ENCODE assay signal across 7 mouse cellular contexts in genomic region chr19:6427653-6428434, GRCm38 (mm10). TPM values are rescaled to one million over a fixed set of nuclear protein-coding genes. Genes with fewer than 3 reads are reported as not detected.
DNase-seq lines count a peak whose midpoint lies in the region; ATAC-seq and TF ChIP-seq lines count a peak whose summit lies in the region.

No protein-coding gene starts in this region.

- H3K27ac ChIP-seq in forebrain, embryonic 11.5 days (ENCODE audit: low read depth, low read length): no peak overlapping the region
- no peak overlapping the region for H3K27ac ChIP-seq in kidney, postnatal 0 days
- H3K27ac ChIP-seq in midbrain, embryonic 10.5 days (replicated peaks): peak overlapping the region; percentile 28; the same call in 1 of the 2 replicates

- H3K27me3 ChIP-seq in megakaryocyte, embryonic 14.5 days (replicated peaks): peaks cover 93% of the 10 kb centered on the region
- peaks cover 36% of the 10 kb centered on the region for H3K27me3 ChIP-seq in forebrain, embryonic 11.5 days (ENCODE audit: control insufficient read depth, insufficient read depth, low read length)
- H3K27me3 ChIP-seq in kidney, postnatal 0 days (ENCODE audit: insufficient read depth, low read length): peaks cover 46% of the 10 kb centered on the region
- peaks cover 91% of the 10 kb centered on the region for H3K27me3 ChIP-seq in midbrain, embryonic 10.5 days (ENCODE audit: low read depth, poor library complexity, severe bottlenecking)

- H3K4me1 ChIP-seq in megakaryocyte, embryonic 14.5 days: peaks cover 21% of the 10 kb centered on the region
- peaks cover 28% of the 10 kb centered on the region for H3K4me1 ChIP-seq in forebrain, embryonic 11.5 days (replicated peaks; ENCODE audit: control insufficient read depth, insufficient read depth, low read length)
- peaks cover 12% of the 10 kb centered on the region for H3K4me1 ChIP-seq in kidney, postnatal 0 days (replicated peaks; ENCODE audit: insufficient read depth, low read length)
- H3K4me1 ChIP-seq in midbrain, embryonic 10.5 days: peaks cover 50% of the 10 kb centered on the region

- H3K36me3 ChIP-seq in megakaryocyte, embryonic 14.5 days (replicated peaks; ENCODE audit: low read length): no peaks in the 10 kb centered on the region
- H3K36me3 ChIP-seq in forebrain, embryonic 11.5 days (ENCODE audit: control insufficient read depth, insufficient read depth, low read length): no peaks in the 10 kb centered on the region
- H3K36me3 ChIP-seq in kidney, postnatal 0 days (ENCODE audit: insufficient read depth, low read length): no peaks in the 10 kb centered on the region
- no peaks in the 10 kb centered on the region for H3K36me3 ChIP-seq in midbrain, embryonic 10.5 days

- intact Hi-C loops in left cerebral cortex, postnatal 36 days (cut with DNase I): no loop called here

- H3K4me3 ChIP-seq in megakaryocyte, embryonic 14.5 days (replicated peaks): peak overlapping the region; percentile 38
- H3K4me3 ChIP-seq in forebrain, embryonic 11.5 days (ENCODE audit: low read depth, low read length): peak overlapping the region; percentile 30
- peak overlapping the region; percentile 29 for H3K4me3 ChIP-seq in kidney, postnatal 0 days (replicated peaks; ENCODE audit: low read depth, low read length)
- peak overlapping the region; percentile 56 for H3K4me3 ChIP-seq in midbrain, embryonic 10.5 days

- H3K9ac ChIP-seq in forebrain, embryonic 11.5 days (ENCODE audit: low read length): no peak overlapping the region; the same call in 1 of the 2 replicates
- no peak overlapping the region for H3K9ac ChIP-seq in kidney, postnatal 0 days (ENCODE audit: low read depth, low read length)

- TF ChIP-seq CTCF in kidney, postnatal 0 days (IDR thresholded peaks at IDR 0.05; ENCODE audit: low read depth): no peak

- ATAC-seq in megakaryocyte, adult 5-6 weeks (ENCODE audit: poor library complexity, severe bottlenecking): no peak
- peak; percentile 26 for ATAC-seq in forebrain, embryonic 11.5 days (replicated peaks; ENCODE audit: low FRiP score)
- ATAC-seq in kidney, postnatal 0 days (replicated peaks; ENCODE audit: low FRiP score, low read depth): 0 out of 2 replicates have a peak, but pooled peaks have one; percentile 16

- WGBS in forebrain, embryonic 11.5 days: 2% methylated on average over 89 of the region's 94 CpGs
- WGBS in kidney, postnatal 0 days: under 1% methylated on average over 90 of the region's 94 CpGs
- WGBS in midbrain, embryonic 10.5 days: 1% methylated on average over 94 of the region's 94 CpGs

- peak overlapping the region; percentile 74 for H3K4me2 ChIP-seq in forebrain, embryonic 11.5 days (ENCODE audit: low read depth, low read length, severe bottlenecking)
- H3K4me2 ChIP-seq in kidney, postnatal 0 days (ENCODE audit: low read length): peak overlapping the region; percentile 44

- peak; percentile 67 for DNase-seq in forebrain, embryonic 11.5 days (ENCODE audit: low spot score)
- DNase-seq in kidney, postnatal 0 days (ENCODE audit: low spot score): no peak
- peak; percentile 46 for DNase-seq in midbrain, embryonic 10.5 days (ENCODE audit: low spot score)
- no peak for DNase-seq in frontal cortex, adult 2 months (ENCODE audit: extremely low spot score in 1 of 2, low spot score in 1 of 2)
- DNase-seq in left cerebral cortex, postnatal 36 days (ENCODE audit: low spot score in 2 of 2): no peak

- 0 out of 2 replicates have a peak, but pooled peaks cover 3% of the 10 kb centered on the region for H3K9me3 ChIP-seq in megakaryocyte, embryonic 14.5 days
- H3K9me3 ChIP-seq in forebrain, embryonic 11.5 days (ENCODE audit: control insufficient read depth, low read length): no peaks in the 10 kb centered on the region
- H3K9me3 ChIP-seq in kidney, postnatal 0 days (replicated peaks; ENCODE audit: low read length): no peaks in the 10 kb centered on the region
- no peaks in the 10 kb centered on the region for H3K9me3 ChIP-seq in midbrain, embryonic 10.5 days (replicated peaks)

RNA-seq across cellular contexts. Expression of gene Nrxn2, which starts 9.3 kb away (rescaled TPM):
- polyA plus RNA-seq in megakaryocyte, embryonic 14.5 days (2012; ENCODE audit: insufficient read depth, low replicate concordance): 0.62 and 1.5 TPM in 2 replicates
- total RNA-seq in megakaryocyte, adult 5-6 weeks (2015): 0.21 TPM in 1 of 2 replicates, not detected in the other
- total RNA-seq in megakaryocyte, adult 5-6 weeks (2017): not detected in 2 replicates
- 8.1 and 10.4 TPM in 2 replicates for polyA plus RNA-seq in forebrain, embryonic 11.5 days (2014; fragmentation: Nextera tagmentation; extraction: Ambion mirVana)
- polyA plus RNA-seq in kidney, postnatal 0 days (2015; fragmentation: Nextera tagmentation; extraction: Ambion mirVana): 5.9 and 6.7 TPM in 2 replicates
- polyA plus RNA-seq in midbrain, embryonic 10.5 days (2016; fragmentation: Nextera tagmentation; extraction: Ambion mirVana): 5.1 and 7.2 TPM in 2 replicates
- 393 and 395 TPM in 2 replicates for polyA plus RNA-seq in frontal cortex, adult 2 months (2012; rRNA removed)
- total RNA-seq in left cerebral cortex, postnatal 36 days (2021): 100 to 1,000 TPM; 635 to 658 TPM

RNA-seq across cellular contexts. Expression of gene Rasgrp2, which starts 28.7 kb away (rescaled TPM):
- 458 and 696 TPM in 2 replicates for polyA plus RNA-seq in megakaryocyte, embryonic 14.5 days (2012; ENCODE audit: insufficient read depth, low replicate concordance)
- total RNA-seq in megakaryocyte, adult 5-6 weeks (2015): 213 and 232 TPM in 2 replicates
- total RNA-seq in megakaryocyte, adult 5-6 weeks (2017): 195 and 214 TPM in 2 replicates
- 9.5 and 12.9 TPM in 2 replicates for polyA plus RNA-seq in forebrain, embryonic 11.5 days (2014; fragmentation: Nextera tagmentation; extraction: Ambion mirVana)
- polyA plus RNA-seq in kidney, postnatal 0 days (2015; fragmentation: Nextera tagmentation; extraction: Ambion mirVana): 97.5 and 116 TPM in 2 replicates
- 13.5 and 16.3 TPM in 2 replicates for polyA plus RNA-seq in midbrain, embryonic 10.5 days (2016; fragmentation: Nextera tagmentation; extraction: Ambion mirVana)
- 70.0 and 74.0 TPM in 2 replicates for polyA plus RNA-seq in frontal cortex, adult 2 months (2012; rRNA removed)
- total RNA-seq in left cerebral cortex, postnatal 36 days (2021): 10 to 100 TPM; 47.5 to 72.6 TPM

RNA-seq across cellular contexts. Expression of gene Pygm, which starts 43.6 kb away (rescaled TPM):
- 3.6 TPM in 1 of 2 replicates, not detected in the other for polyA plus RNA-seq in megakaryocyte, embryonic 14.5 days (2012; ENCODE audit: insufficient read depth, low replicate concordance)
- total RNA-seq in megakaryocyte, adult 5-6 weeks (2015): 0.80 and 3.2 TPM in 2 replicates
- total RNA-seq in megakaryocyte, adult 5-6 weeks (2017): 0.11 and 0.12 TPM in 2 replicates
- 1.2 TPM in 2 replicates for polyA plus RNA-seq in forebrain, embryonic 11.5 days (2014; fragmentation: Nextera tagmentation; extraction: Ambion mirVana)
- 24.5 and 25.8 TPM in 2 replicates for polyA plus RNA-seq in kidney, postnatal 0 days (2015; fragmentation: Nextera tagmentation; extraction: Ambion mirVana)
- polyA plus RNA-seq in midbrain, embryonic 10.5 days (2016; fragmentation: Nextera tagmentation; extraction: Ambion mirVana): 2.1 and 2.7 TPM in 2 replicates
- polyA plus RNA-seq in frontal cortex, adult 2 months (2012; rRNA removed): 39.0 and 54.8 TPM in 2 replicates
- total RNA-seq in left cerebral cortex, postnatal 36 days (2021): 10 to 100 TPM; 29.2 to 33.3 TPM

Comparison
In these comparisons a context has a peak if more than half of its experiments do, and no peak if none do; other contexts are left out.
1. DNase-seq: peak in forebrain, embryonic 11.5 days (single experiment) and midbrain, embryonic 10.5 days (single experiment); none in kidney, postnatal 0 days (single experiment), frontal cortex, adult 2 months (0 of 2) and left cerebral cortex, postnatal 36 days (0 of 2).
2. RNA of gene Nrxn2, which starts 9.3 kb away (polyA plus RNA-seq): 393 to 395 TPM in frontal cortex, adult 2 months; 8.1 to 10.4 TPM in forebrain, embryonic 11.5 days, 5.9 to 6.7 TPM in kidney, postnatal 0 days, 5.1 to 7.2 TPM in midbrain, embryonic 10.5 days and 0.62 to 1.5 TPM in megakaryocyte, embryonic 14.5 days; every median in the first group is over 10 times any median in the second.
3. Peak in every context shown above with its lines, with median percentiles within 50 percentile points of each other: H3K4me3 ChIP-seq.